ENCODE assay signal across 27 mouse cellular contexts in the genomic region with DNA sequence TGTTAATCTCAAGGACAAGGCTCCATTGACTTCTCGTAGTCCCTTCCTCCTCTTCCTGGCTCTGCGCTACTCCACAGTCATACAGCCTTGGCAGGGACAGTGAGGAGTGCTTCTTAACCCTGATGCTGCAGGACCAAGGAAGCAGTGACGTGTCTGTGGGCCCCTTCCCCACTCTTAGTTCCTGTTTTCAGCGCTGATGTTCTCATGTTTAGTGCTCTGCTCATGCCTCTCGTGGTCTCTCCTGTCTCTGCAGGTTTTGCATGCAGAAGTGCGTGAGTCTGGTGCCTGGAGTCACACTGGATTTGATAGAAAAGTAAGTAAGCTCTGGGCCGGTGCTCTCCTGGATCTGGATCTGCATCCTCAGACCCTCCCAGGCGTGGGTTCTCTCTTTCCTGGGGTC.
DNase-seq lines count a peak whose midpoint lies in the region; ATAC-seq lines count a peak whose summit lies in the region.
"Had no signal": no experiment of that assay in that cellular context is flagged by ENCODE, and none has a peak within 500 bp of the region (broad histone marks: within the 10 kb centered on the region; RNA-seq: fewer than 3 reads in every experiment).

No protein-coding gene starts in this region.

- H3K79me2 ChIP-seq in macrophage (ENCODE audit: inconsistent target): peaks cover 4% of the 10 kb centered on the region; the same call in 1 of the 2 replicates

- 85% methylated on average over 8 of the region's 8 CpGs for WGBS in forebrain, embryonic 12.5 days
- WGBS in forebrain, embryonic 10.5 days: 85% methylated on average over 8 of the region's 8 CpGs
- WGBS in neural tube, embryonic 13.5 days: 86% methylated on average over 8 of the region's 8 CpGs
- WGBS in neural tube, embryonic 15.5 days: 88% methylated on average over 8 of the region's 8 CpGs
- WGBS in macrophage (ENCODE audit: missing documents): 45% methylated on average over 7 of the region's 8 CpGs

- no peak overlapping the region for H3K4me3 ChIP-seq in forebrain, embryonic 12.5 days (replicated peaks)
- no peak overlapping the region for H3K4me3 ChIP-seq in forebrain, embryonic 10.5 days
- H3K4me3 ChIP-seq in neural tube, embryonic 13.5 days: no peak overlapping the region
- H3K4me3 ChIP-seq in neural tube, embryonic 15.5 days (replicated peaks): no peak overlapping the region
- H3K4me3 ChIP-seq in macrophage (ENCODE audit: inconsistent target): no peak overlapping the region
- H3K4me3 ChIP-seq: embryonic facial prominence, embryonic 10.5 days; embryonic facial prominence, embryonic 15.5 days; heart, embryonic 10.5 days; heart, embryonic 15.5 days; hindbrain, embryonic 12.5 days; liver, embryonic 15.5 days; midbrain, embryonic 12.5 days had no signal

- no peak overlapping the region for H3K4me2 ChIP-seq in forebrain, embryonic 12.5 days
- no peak overlapping the region for H3K4me2 ChIP-seq in neural tube, embryonic 13.5 days
- H3K4me2 ChIP-seq in neural tube, embryonic 15.5 days: no peak overlapping the region
- H3K4me2 ChIP-seq: embryonic facial prominence, embryonic 15.5 days; heart, embryonic 15.5 days; hindbrain, embryonic 12.5 days; liver, embryonic 15.5 days; midbrain, embryonic 12.5 days had no signal

- H3K9ac ChIP-seq in forebrain, embryonic 12.5 days: no peak overlapping the region
- H3K9ac ChIP-seq in neural tube, embryonic 13.5 days: 0 out of 2 replicates have a peak overlapping the region, but pooled peaks have one; percentile 34
- no peak overlapping the region for H3K9ac ChIP-seq in neural tube, embryonic 15.5 days (replicated peaks)
- H3K9ac ChIP-seq: embryonic facial prominence, embryonic 15.5 days; heart, embryonic 15.5 days; hindbrain, embryonic 12.5 days; liver, embryonic 15.5 days; midbrain, embryonic 12.5 days had no signal

- ATAC-seq in forebrain, embryonic 12.5 days (ENCODE audit: low FRiP score): no peak
- ATAC-seq in neural tube, embryonic 13.5 days (ENCODE audit: low read depth): no peak
- no peak for ATAC-seq in neural tube, embryonic 15.5 days (ENCODE audit: low FRiP score)
- ATAC-seq: forebrain, embryonic 16.5 days; intestine, postnatal 0 days; lung, postnatal 0 days had no signal

- H3K36me3 ChIP-seq in forebrain, embryonic 12.5 days (replicated peaks): peaks cover 9% of the 10 kb centered on the region; the same call in 1 of the 2 replicates
- peaks cover 39% of the 10 kb centered on the region for H3K36me3 ChIP-seq in forebrain, embryonic 10.5 days (replicated peaks)
- H3K36me3 ChIP-seq in neural tube, embryonic 13.5 days: peaks cover 7% of the 10 kb centered on the region; the same call in 1 of the 2 replicates
- H3K36me3 ChIP-seq in neural tube, embryonic 15.5 days: peaks cover 5% of the 10 kb centered on the region; the same call in 1 of the 2 replicates
- no peaks in the 10 kb centered on the region for H3K36me3 ChIP-seq in macrophage (ENCODE audit: inconsistent target)
- H3K36me3 ChIP-seq: heart, embryonic 15.5 days had no signal

- 0 out of 2 replicates have a peak overlapping the region, but pooled peaks have one; percentile 13 for H3K27ac ChIP-seq in forebrain, embryonic 12.5 days
- no peak overlapping the region for H3K27ac ChIP-seq in forebrain, embryonic 10.5 days
- H3K27ac ChIP-seq in neural tube, embryonic 13.5 days (replicated peaks): no peak overlapping the region
- H3K27ac ChIP-seq in neural tube, embryonic 15.5 days (replicated peaks): no peak overlapping the region
- peak overlapping the region; percentile 24 for H3K27ac ChIP-seq in macrophage
- H3K27ac ChIP-seq: embryonic facial prominence, embryonic 10.5 days; embryonic facial prominence, embryonic 15.5 days; heart, embryonic 10.5 days; heart, embryonic 15.5 days; hindbrain, embryonic 12.5 days; liver, embryonic 15.5 days; midbrain, embryonic 12.5 days had no signal

- H3K4me1 ChIP-seq in forebrain, embryonic 12.5 days: no peaks in the 10 kb centered on the region
- H3K4me1 ChIP-seq in forebrain, embryonic 10.5 days: no peaks in the 10 kb centered on the region
- peaks cover 22% of the 10 kb centered on the region for H3K4me1 ChIP-seq in neural tube, embryonic 13.5 days (replicated peaks)
- peaks cover 25% of the 10 kb centered on the region for H3K4me1 ChIP-seq in neural tube, embryonic 15.5 days
- H3K4me1 ChIP-seq: embryonic facial prominence, embryonic 10.5 days; midbrain, embryonic 12.5 days had no signal

- no peaks in the 10 kb centered on the region for H3K27me3 ChIP-seq in forebrain, embryonic 12.5 days
- H3K27me3 ChIP-seq in forebrain, embryonic 10.5 days (ENCODE audit: poor library complexity, severe bottlenecking): no peaks in the 10 kb centered on the region
- H3K27me3 ChIP-seq in neural tube, embryonic 13.5 days: no peaks in the 10 kb centered on the region
- no peaks in the 10 kb centered on the region for H3K27me3 ChIP-seq in neural tube, embryonic 15.5 days (replicated peaks)
- H3K27me3 ChIP-seq: embryonic facial prominence, embryonic 15.5 days; heart, embryonic 15.5 days; hindbrain, embryonic 12.5 days; liver, embryonic 15.5 days; midbrain, embryonic 12.5 days had no signal

- no peak for DNase-seq in forebrain, embryonic 10.5 days (ENCODE audit: extremely low spot score, low spot score)
- no peak for DNase-seq in ovary, postnatal 10 days (ENCODE audit: low spot score)
- no peak for DNase-seq in kidney, adult 9 months
- DNase-seq in cerebellum, adult 8-10 months: no peak
- DNase-seq: adrenal gland, postnatal 14 days; cerebellum, adult 11-12 months; cerebellum, postnatal 10 days; gastrocnemius, postnatal 14 days; heart, adult 11 months; kidney, postnatal 25 days; liver; right cerebral cortex, postnatal 14 days; thymus, postnatal 4 days had no signal

- H3K9me3 ChIP-seq in forebrain, embryonic 12.5 days: peaks cover 9% of the 10 kb centered on the region
- peaks cover 11% of the 10 kb centered on the region for H3K9me3 ChIP-seq in forebrain, embryonic 10.5 days
- H3K9me3 ChIP-seq in neural tube, embryonic 13.5 days: peaks cover 8% of the 10 kb centered on the region
- 0 out of 2 replicates have a peak, but pooled peaks cover 4% of the 10 kb centered on the region for H3K9me3 ChIP-seq in neural tube, embryonic 15.5 days (replicated peaks)
- H3K9me3 ChIP-seq: embryonic facial prominence, embryonic 15.5 days; midbrain, embryonic 12.5 days had no signal

Comparison
In these comparisons a context has a peak if more than half of its experiments do, and no peak if none do; other contexts are left out.
1. H3K27ac ChIP-seq: peak in forebrain, embryonic 12.5 days (single experiment) and macrophage (single experiment); none in forebrain, embryonic 10.5 days (single experiment), neural tube, embryonic 13.5 days (single experiment) and neural tube, embryonic 15.5 days (single experiment).